Mouse (Mus musculus) spleen, adult 2 months (tissue): Measurements from ENCODE around the gene Mcl1.

Experiments used
- CTCF ChIP-seq: fragments of 200-500 bp; IDR thresholded peaks from 2 replicates; pipeline ENCODE4 v1.5.1; 2011; ENCODE audit warnings: mild to moderate bottlenecking, inconsistent platforms; ENCODE audit not compliant: insufficient read depth, insufficient read length, insufficient replicate concordance; ENCODE audit errors: extremely low read depth
- POLR2A ChIP-seq: fragments of 200-500 bp; IDR thresholded peaks from 2 replicates; pipeline ENCODE4 v1.6.1; 2011; ENCODE audit warnings: low read depth, low read length, inconsistent platforms

DNA sequence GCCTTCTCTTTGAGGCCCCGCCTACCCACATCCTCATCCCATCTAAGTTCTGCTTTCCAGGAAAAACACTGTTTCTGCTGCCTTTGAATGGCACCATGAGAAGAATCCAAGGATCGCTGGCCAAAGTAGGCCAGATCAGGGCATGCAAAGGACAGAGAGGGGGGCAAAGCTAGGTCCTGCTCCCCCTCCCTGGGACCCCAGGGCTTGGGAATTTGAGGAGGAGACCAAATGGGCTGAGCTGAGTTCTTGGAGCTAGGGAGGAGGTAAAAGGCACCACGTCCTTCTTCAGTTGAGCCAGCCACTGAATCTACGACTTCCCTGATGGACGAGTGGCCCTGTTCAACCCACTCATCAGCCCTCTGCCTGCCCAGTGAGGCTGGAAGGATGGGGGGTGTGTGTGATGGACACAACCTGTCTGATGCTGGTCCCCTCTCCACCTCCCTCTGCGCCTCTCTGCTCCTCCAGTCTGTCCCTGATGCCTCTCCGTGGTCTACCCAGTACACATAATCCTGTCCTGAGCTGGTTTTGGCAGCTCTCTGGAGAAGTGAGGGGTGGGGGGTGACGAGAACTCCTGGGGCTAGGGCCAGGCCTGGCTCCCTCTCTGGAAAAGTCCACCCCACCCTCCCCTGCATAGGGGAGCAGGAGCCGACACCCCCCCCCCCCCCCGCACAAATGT lies 28.0 kb downstream of the Mcl1 start:
- TF ChIP-seq CTCF = no peak
- no peak for TF ChIP-seq POLR2A
